Comparison of ENCODE assay signal across 9 mouse cellular contexts in genomic region chr1:20617849-20618530, GRCm38 (mm10). TPM values are rescaled to one million over a fixed set of nuclear protein-coding genes. Genes with fewer than 3 reads are reported as not detected.
DNase-seq lines count a peak whose midpoint lies in the region; ATAC-seq and TF ChIP-seq lines count a peak whose summit lies in the region.
"Had no signal": no experiment of that assay in that cellular context is flagged by ENCODE, and none has a peak within 500 bp of the region (broad histone marks: within the 10 kb centered on the region; RNA-seq: fewer than 3 reads in every experiment).

TSS of gene Pkhd1 (minus strand) at chr1:20618064.

- peak; percentile 95 for DNase-seq in kidney, adult 2 months
- DNase-seq in kidney, postnatal 25 days: peak; percentile 78 to 87
- DNase-seq in lung, adult 18-20 months: peak; percentile 6 to 46
- no peak for DNase-seq in B cell, adult 2 months

- TF ChIP-seq POLR2A in kidney, adult 2 months (IDR thresholded peaks at IDR 0.05; ENCODE audit: low read depth, low read length): peak; percentile 12

- WGBS in kidney, adult 2 months: 32% methylated on average over 10 of the region's 10 CpGs
- WGBS in stomach, embryonic 14.5 days: 59% methylated on average over 10 of the region's 10 CpGs
- 77% methylated on average over 10 of the region's 10 CpGs for WGBS in hindbrain, embryonic 13.5 days
- WGBS in hindbrain, embryonic 16.5 days: 77% methylated on average over 10 of the region's 10 CpGs

- peak within 1 kb of the TSS; percentile 88 for H3K4me3 ChIP-seq in kidney, adult 2 months (ENCODE audit: insufficient read depth, low read depth, low read length)
- peak within 1 kb of the TSS; percentile 8; the same call in 1 of the 2 replicates for H3K4me3 ChIP-seq in stomach, embryonic 14.5 days (ENCODE audit: low read depth, low read length)
- H3K4me3 ChIP-seq in hindbrain, embryonic 13.5 days: no peak within 1 kb of the TSS
- no peak within 1 kb of the TSS for H3K4me3 ChIP-seq in hindbrain, embryonic 16.5 days (ENCODE audit: low read length)
- H3K4me3 ChIP-seq: midbrain, embryonic 15.5 days had no signal

- no peaks in the 10 kb centered on the region for H3K9me3 ChIP-seq in stomach, embryonic 14.5 days (ENCODE audit: control insufficient read depth, low read depth, low read length)
- H3K9me3 ChIP-seq in hindbrain, embryonic 13.5 days: no peaks in the 10 kb centered on the region
- H3K9me3 ChIP-seq in hindbrain, embryonic 16.5 days (ENCODE audit: control insufficient read depth, low read length): no peaks in the 10 kb centered on the region
- H3K9me3 ChIP-seq: midbrain, embryonic 15.5 days had no signal

- H3K27ac ChIP-seq in kidney, adult 2 months (ENCODE audit: insufficient read depth, low read depth, low read length): peak within 1 kb of the TSS; percentile 100
- peak within 1 kb of the TSS; percentile 15; the same call in 1 of the 2 replicates for H3K27ac ChIP-seq in stomach, embryonic 14.5 days (ENCODE audit: low read length)
- no peak within 1 kb of the TSS for H3K27ac ChIP-seq in hindbrain, embryonic 13.5 days
- no peak within 1 kb of the TSS for H3K27ac ChIP-seq in hindbrain, embryonic 16.5 days (ENCODE audit: low read depth, low read length)
- H3K27ac ChIP-seq: midbrain, embryonic 15.5 days had no signal

- peak; percentile 71 for ATAC-seq in stomach, embryonic 14.5 days (ENCODE audit: insufficient number of reproducible peaks, insufficient read depth, low FRiP score, low read depth)
- no peak for ATAC-seq in frontal cortex, adult (ENCODE audit: low TSS enrichment)
- ATAC-seq in hindbrain, embryonic 13.5 days (ENCODE audit: low FRiP score): no peak
- ATAC-seq in hindbrain, embryonic 16.5 days: no peak
- ATAC-seq: midbrain, embryonic 15.5 days had no signal

- no peak within 1 kb of the TSS for H3K9ac ChIP-seq in stomach, embryonic 14.5 days (replicated peaks; ENCODE audit: low read depth, low read length)
- H3K9ac ChIP-seq in hindbrain, embryonic 13.5 days: no peak within 1 kb of the TSS
- H3K9ac ChIP-seq in hindbrain, embryonic 16.5 days (ENCODE audit: low read depth, low read length): no peak within 1 kb of the TSS
- H3K9ac ChIP-seq: midbrain, embryonic 15.5 days had no signal

- peak within 1 kb of the TSS; percentile 29 for H3K4me2 ChIP-seq in stomach, embryonic 14.5 days (replicated peaks; ENCODE audit: low read depth, low read length)
- no peak within 1 kb of the TSS for H3K4me2 ChIP-seq in hindbrain, embryonic 13.5 days
- H3K4me2 ChIP-seq in hindbrain, embryonic 16.5 days (ENCODE audit: low read length): no peak within 1 kb of the TSS
- H3K4me2 ChIP-seq: midbrain, embryonic 15.5 days had no signal

- no peak for TF ChIP-seq CTCF in kidney, adult 2 months (conservative IDR thresholded peaks at IDR 0.05; ENCODE audit: insufficient read depth, insufficient read length, low read depth, low read length)

- peaks cover 22% of the 10 kb centered on the region for H3K4me1 ChIP-seq in kidney, adult 2 months (ENCODE audit: control insufficient read depth, insufficient read depth, low read length)
- no peaks in the 10 kb centered on the region for H3K4me1 ChIP-seq in stomach, embryonic 14.5 days (ENCODE audit: control insufficient read depth, insufficient read depth, low read length)
- H3K4me1 ChIP-seq in hindbrain, embryonic 13.5 days (replicated peaks): no peaks in the 10 kb centered on the region
- H3K4me1 ChIP-seq in hindbrain, embryonic 16.5 days (ENCODE audit: control insufficient read depth, insufficient read depth, low read depth, low read length): no peaks in the 10 kb centered on the region
- H3K4me1 ChIP-seq: midbrain, embryonic 15.5 days had no signal

- H3K36me3 ChIP-seq in kidney, adult 2 months (ENCODE audit: control insufficient read depth, insufficient read depth, low read length): no peaks in the 10 kb centered on the region
- no peaks in the 10 kb centered on the region for H3K36me3 ChIP-seq in stomach, embryonic 14.5 days (ENCODE audit: control insufficient read depth, insufficient read depth, low read length)
- H3K36me3 ChIP-seq in hindbrain, embryonic 13.5 days: no peaks in the 10 kb centered on the region
- H3K36me3 ChIP-seq in hindbrain, embryonic 16.5 days (ENCODE audit: control insufficient read depth, insufficient read depth, low read length): no peaks in the 10 kb centered on the region
- H3K36me3 ChIP-seq: midbrain, embryonic 15.5 days had no signal

- no peaks in the 10 kb centered on the region for H3K27me3 ChIP-seq in kidney, adult 2 months (replicated peaks; ENCODE audit: control insufficient read depth, insufficient read depth, low read length)
- H3K27me3 ChIP-seq in stomach, embryonic 14.5 days (ENCODE audit: control insufficient read depth, insufficient read depth, low read length): no peaks in the 10 kb centered on the region
- no peaks in the 10 kb centered on the region for H3K27me3 ChIP-seq in hindbrain, embryonic 13.5 days
- H3K27me3 ChIP-seq in hindbrain, embryonic 16.5 days (replicated peaks; ENCODE audit: control insufficient read depth, insufficient read depth, low read length): no peaks in the 10 kb centered on the region
- H3K27me3 ChIP-seq: midbrain, embryonic 15.5 days had no signal

RNA-seq across cellular contexts. Expression of gene Pkhd1, which starts in this region (rescaled TPM):
- 17.3 and 21.3 TPM in 2 replicates for polyA plus RNA-seq in kidney, adult 2 months (2012; rRNA removed)
- polyA plus RNA-seq in stomach, embryonic 14.5 days (2014; fragmentation: Nextera tagmentation; extraction: Ambion mirVana): 1.1 and 1.5 TPM in 2 replicates
- polyA plus RNA-seq in hindbrain, embryonic 13.5 days (2015; fragmentation: Nextera tagmentation; extraction: Ambion mirVana): not detected in 2 replicates
- 0.01 TPM in 2 replicates for polyA plus RNA-seq in hindbrain, embryonic 16.5 days (2015; fragmentation: Nextera tagmentation; extraction: Ambion mirVana)

Comparison
In these comparisons a context has a peak if more than half of its experiments do, and no peak if none do; other contexts are left out.
1. DNase-seq: peak in kidney, adult 2 months (single experiment), kidney, postnatal 25 days (2 of 2) and lung, adult 18-20 months (2 of 2); none in B cell, adult 2 months (0 of 2).
2. H3K27ac ChIP-seq: peak in kidney, adult 2 months (single experiment) and stomach, embryonic 14.5 days (single experiment); none in hindbrain, embryonic 13.5 days (single experiment) and hindbrain, embryonic 16.5 days (single experiment).
3. H3K4me3 ChIP-seq: peak in kidney, adult 2 months (single experiment) and stomach, embryonic 14.5 days (single experiment); none in hindbrain, embryonic 13.5 days (single experiment) and hindbrain, embryonic 16.5 days (single experiment).